Mouse (Mus musculus) naive thymus-derived CD4-positive, alpha-beta T cell, adult 2 months (primary cell): ENCODE measurements at regions not wholly inside any gene's neighbourhood (a gene's known extent, or its start where the extent isn't known, plus 50 kb on each side); places are given as distances from the start of the nearest gene placed in this dataset.

Experiments
- DNase-seq: peaks from one replicate; pipeline ENCODE4 v3.0.0-alpha.2; 2011; ENCODE audit warnings: low read depth

- no peak for DNase-seq
Observed at GRCm38 (mm10) chr2:179371553-179371952, 70.7 kb upstream of the Cdh4 start.

GRCm38 (mm10) chr2:179379691-179380443 lies 62.4 kb upstream of the Cdh4 start:
- DNase-seq: no peak

GRCm38 (mm10) chr2:179380444-179380705 lies 61.9 kb upstream of the Cdh4 start:
- no peak for DNase-seq

GRCm38 (mm10) chr2:179381916-179382315 lies 60.3 kb upstream of the Cdh4 start:
- DNase-seq: no peak

- DNase-seq: no peak
Observed at GRCm38 (mm10) chr2:179382594-179382993, 59.6 kb upstream of the Cdh4 start.

GRCm38 (mm10) chr2:179386871-179387270 lies 55.4 kb upstream of the Cdh4 start:
- no peak for DNase-seq

GRCm38 (mm10) chr2:179390486-179390885 lies 51.7 kb upstream of the Cdh4 start:
- DNase-seq: no peak

GRCm38 (mm10) chr2:179390924-179391461 lies 51.2 kb upstream of the Cdh4 start:
- no peak for DNase-seq
